Mouse (Mus musculus) cerebellum, adult 11-12 months (tissue): Measurements from ENCODE around the gene Stt3b.
A peak's percentile ranks its signal among the peaks of the same experiment; 100 is the strongest.

Experiments used
- DNase-seq: peaks from one replicate; pipeline ENCODE4 v3.0.0; 2022

The Stt3b gene

DNA sequence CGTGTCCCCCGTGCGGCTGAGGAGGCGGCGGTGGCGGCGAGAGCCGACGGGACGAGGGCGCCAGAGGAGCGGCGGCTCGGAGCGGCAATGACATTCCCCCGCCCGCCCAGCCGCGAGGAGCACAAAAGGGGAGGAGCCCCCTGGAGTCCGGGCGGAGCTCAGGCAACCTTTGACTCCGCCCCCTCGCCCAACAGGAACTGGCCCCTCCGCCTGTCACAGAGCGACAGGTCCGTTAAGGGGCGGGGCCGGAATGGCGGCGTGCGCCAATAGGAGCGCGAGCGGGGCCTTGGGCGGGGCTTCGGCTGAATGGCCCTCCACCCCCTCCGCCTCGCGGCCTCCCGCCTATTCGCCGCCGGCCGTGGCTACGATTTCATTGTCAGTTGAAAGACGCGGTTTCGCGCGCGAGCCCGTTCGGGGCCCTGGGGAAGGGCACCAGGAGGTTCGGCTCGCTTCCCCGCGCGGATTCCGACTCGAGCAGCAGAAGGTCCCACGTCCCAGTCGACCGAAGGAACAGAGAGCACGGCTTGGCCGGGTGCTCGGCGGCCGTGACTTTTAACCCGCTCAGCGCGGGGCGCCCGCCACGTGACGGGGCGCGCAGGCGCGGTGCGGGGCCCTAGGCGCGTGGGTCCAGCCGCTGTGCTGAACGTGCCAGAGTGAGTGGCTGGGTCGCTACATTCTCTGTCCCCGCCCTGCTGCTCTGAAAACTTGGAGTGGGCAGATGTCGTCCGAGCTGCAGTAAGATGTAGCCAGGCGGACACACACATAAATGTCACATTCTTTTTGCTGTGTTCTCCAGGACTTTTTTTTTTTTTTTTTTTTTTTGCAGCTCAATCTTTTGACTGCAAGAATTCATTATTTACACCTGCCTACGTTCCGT lies at the start of gene Stt3b:
Gene Stt3b (minus strand): TSS at position 76 of the 877 bp plus-strand sequence.
- peak; percentile 99 for DNase-seq

DNA sequence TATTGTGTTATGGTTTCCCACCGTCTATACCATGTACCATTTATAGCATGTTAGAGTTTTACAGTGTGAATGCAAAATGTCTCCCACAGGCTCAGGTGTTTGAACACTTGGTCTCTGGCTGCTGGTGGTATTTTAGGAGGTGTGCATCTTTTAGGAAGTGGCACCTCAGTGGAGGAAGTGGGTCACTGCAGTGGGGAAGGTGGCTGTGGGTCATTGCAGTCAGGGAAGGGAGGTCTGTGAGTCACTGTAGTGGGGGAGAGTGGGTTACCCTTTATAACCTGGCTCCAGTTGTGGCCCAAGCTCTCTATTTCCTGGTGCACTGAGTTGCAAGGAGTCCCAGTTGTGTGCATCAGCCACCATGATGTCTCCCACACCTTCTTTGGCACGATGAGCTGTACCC lies 48.2 kb upstream of the Stt3b start:
- DNase-seq, result no peak

DNA sequence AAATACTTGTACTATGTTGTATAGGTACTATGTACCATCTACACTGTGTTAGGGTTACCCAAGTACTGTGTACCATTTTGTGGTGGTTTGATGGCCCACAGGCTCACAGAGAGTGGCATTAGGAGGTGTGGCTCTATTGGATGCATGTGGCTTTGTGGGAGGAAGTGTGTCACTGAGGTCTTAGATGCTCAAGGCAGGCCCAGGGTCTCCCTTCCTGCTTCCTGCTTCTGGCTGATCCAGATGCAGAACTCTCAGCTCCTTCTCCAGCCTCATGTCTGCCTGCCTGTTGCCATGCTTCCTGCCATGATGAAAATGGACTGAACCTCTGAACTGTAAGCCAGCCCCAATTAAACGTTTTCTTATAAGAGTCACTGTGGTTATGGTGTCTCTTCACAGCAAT lies 47.8 kb upstream of the Stt3b start:
- no peak for DNase-seq

- no peak for DNase-seq
Measured at GRCm38 (mm10) chr9:115356731-115357458, 46.7 kb upstream of the Stt3b start.

- DNase-seq, result no peak
Measured at GRCm38 (mm10) chr9:115355972-115356371, 45.8 kb upstream of the Stt3b start.

DNA sequence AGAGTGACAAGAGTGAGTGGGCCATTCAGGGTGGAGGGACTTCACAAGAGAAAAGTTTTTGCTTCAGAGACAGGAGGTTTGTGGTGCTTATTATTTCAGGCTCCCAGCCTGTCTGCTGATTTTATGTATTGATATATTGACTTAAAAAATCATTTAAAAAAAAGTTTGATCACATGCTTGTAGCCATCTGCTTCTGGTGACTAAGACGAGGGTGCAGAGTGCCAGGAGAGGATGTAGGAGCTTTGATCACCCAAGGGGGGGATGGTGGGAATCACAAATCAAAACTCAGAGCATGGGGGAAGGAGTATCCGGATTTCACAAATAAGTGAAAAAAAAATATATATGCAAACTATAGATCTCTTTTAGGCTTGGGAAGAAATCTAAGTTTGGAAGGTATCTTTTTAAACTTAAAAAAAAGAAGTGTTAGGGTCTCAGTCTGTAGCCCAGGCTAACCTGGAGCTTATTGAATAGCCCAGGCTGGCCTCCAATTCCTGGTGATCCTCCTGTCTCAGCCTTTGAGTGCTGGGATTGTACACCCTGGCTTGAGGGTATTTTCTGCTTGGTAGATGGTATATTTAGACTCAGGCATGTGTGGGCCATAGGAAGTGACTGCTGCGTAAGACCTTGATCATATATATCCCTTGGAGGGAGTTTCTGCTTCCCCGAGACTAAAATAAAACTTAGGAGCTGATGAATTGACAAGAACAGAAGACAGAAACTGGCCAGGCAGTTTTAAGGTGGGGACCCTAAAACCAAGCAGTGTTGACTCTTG lies 39.7 kb upstream of the Stt3b start:
- no peak for DNase-seq

GRCm38 (mm10) chr9:115349106-115349505 lies 38.9 kb upstream of the Stt3b start:
- no peak for DNase-seq

DNA sequence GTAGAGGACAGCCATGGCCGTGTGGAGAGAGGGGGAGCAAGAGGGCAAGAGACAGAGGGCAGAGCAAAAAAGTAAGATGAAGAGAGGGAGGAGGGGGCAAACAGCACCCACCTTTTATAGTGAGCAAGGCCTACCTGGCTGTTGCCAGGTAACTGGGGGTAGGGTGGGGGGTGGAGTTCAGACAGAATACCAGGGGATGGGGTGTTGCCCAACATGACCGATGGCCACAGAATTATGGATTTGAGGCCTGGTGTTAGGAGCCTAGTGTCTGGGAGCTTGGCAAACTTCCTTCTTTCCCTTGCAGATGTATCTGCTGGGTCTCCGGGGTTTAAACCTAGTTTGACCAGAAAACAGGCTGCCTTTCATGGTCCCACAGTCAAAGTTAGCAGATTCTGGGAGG lies 34.7 kb upstream of the Stt3b start:
- no peak for DNase-seq

- no peak for DNase-seq
Measured at GRCm38 (mm10) chr9:115341576-115341975, 31.4 kb upstream of the Stt3b start.

DNA sequence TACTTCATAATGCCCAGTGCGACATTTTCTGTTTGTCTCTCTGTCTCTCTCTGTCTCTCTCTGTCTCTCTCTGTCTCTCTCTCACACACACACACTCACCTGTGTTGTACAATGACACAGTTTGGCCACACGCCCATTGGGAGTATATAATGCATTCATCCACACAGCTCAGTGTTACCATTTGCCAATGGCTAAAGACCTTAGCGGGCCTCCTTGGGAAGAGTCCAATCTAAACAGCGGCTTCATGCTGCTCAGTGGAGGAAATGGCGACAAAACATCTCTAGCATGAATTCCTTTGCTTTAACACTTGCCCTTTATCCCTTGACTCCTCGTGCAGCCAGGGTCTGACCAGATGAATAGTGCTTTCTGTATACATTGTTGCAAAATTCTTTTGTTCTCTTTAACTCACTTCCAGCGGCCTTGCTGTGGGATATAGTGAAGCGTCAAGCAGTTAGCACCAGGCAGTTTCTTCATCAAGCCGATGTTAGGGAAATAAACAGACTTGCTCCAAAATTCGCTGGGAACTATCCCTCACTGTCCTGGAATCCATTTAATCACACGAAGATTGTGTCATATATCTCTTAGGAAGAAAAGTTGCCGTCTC lies 30.1 kb upstream of the Stt3b start:
- DNase-seq, result no peak

DNA sequence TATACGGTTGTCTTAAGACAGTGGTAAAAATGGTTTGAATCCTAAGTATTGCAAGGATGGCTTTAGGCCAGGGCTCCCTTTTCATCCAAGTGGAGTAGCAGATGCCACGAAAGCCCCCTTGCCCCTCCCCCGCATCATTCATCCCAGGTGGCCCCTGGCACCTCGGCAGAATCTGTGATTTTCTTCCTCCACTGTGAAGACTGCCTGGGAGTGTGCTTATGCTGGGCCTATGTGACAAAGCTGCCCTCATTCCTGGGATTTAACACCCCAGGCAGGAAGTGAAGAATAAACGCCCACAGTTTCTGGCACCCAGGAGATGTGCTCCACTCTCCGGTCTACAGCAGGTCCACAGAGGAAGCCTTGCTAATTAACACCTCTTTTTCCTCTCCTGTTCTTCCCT lies 28.6 kb upstream of the Stt3b start:
- DNase-seq, result peak; percentile 7

DNA sequence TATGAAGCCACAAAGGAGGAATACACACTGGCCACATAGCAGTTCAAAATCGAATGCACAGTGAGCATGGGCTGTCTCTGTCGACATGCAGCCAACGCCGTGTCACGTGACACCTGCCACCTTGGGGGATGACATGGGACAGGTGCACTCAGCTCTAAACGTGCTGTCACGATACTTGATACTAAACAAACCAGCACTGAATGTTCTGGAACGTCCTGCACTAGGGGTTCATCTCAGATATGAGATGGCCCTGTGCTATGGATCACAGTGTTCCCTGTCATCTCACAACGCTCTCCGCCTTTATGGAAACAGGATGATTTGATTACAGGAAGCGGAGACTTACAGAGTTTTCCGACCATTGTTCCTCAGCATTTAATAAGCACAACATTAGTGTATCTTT lies 22.8 kb upstream of the Stt3b start:
- DNase-seq, result no peak

DNA sequence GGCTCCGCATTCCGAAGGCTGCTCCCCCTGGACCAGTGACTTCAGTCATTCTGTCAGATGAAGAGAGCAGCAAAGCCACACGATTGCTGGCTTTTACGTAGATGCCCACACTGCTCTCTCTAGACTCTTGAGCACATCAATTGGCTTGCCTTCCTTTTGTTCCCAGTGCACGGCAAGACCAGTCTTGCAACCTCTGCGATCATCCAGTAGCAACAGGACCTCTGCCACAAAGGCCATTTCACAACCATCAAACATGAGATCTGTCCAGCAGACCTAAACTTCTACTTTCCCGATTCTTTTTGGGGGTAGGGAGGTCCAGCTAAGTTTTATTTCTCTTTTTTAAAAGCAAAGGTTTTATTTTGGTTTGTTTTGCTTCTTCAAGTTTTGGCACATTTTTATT lies 22.1 kb upstream of the Stt3b start:
- no peak for DNase-seq

DNA sequence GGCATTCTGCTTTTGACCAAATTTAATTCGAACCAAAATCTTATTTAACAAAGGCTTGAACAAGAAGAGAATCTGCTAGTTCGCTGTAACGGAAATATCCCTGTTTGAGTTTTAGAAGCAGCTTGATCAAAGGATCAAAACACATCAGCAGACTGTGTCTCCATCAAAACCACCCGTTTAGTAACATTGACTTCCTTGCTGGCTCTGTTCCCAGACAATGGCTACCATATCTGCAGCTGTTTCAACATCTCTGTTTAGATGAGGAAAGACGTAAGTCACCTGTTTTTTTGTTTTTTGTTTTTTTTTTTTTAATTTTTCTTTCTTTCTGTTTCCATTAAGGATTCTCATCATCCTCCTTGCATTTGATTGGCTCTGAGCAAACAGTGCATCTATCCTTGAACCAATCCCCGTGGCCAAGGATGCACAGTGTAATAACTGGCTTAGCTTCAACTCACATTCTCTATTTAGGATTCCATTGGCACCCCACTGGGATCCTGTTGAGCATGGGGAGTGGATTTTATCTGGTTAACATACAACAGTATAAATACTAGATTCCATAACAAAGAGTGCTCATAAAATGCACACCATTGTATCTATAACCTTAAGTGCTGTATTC lies 20.7 kb upstream of the Stt3b start:
- DNase-seq, result no peak

GRCm38 (mm10) chr9:115326533-115326890 lies 16.3 kb upstream of the Stt3b start:
- DNase-seq, result no peak

DNA sequence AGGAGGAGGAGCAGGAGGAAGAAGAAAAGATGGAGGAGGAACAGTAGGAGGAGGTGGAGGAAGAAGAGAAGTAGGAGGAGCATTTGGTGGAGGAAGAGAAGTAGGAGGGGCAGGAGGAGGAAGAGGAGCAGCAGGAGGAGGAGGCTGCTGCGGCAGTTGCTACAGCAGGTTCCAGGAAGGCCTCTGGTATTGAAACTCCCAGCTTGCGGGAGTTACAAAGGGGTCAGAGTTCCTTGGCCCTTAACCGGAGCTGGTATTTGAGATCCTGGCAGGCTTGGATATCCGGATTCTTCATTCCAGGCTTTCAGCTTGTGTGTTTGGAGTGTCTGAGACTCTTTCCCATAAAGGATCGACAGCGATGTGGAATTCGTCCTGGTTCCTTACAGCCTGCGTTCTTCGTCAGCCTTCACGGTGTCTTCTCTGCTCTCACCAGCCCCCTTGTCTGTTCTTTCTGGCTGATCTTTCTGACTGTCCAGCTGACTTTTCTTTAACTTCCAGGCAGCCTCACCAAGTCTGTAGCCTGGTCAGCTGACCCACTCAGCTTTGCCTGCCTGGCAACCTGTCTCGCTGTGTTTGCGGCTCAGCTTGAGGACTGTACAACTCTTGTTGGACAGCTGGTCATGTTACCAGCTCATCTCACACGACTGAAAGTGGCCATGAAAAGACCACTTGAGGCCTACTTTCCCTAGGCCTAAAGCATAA lies 15.8 kb upstream of the Stt3b start:
- no peak for DNase-seq

DNA sequence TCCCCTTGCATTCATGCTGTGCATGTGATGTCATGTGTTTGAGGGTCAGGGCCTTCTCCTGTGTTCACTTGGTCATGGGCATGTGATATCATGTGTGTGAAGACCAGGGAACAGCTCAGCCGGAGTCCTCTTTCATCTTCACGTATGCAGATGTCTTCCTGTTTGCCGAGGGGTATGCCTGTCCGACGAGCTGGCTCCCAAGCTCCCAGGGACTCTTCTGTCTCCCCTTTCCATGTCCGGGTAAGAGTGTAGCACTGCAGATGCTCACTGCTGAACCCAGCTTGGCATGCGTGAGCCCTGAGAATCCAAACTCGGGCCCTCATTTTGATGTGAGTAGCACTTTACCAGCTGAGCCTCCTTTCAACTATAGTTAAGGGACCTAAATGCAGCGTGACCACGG lies 13.4 kb upstream of the Stt3b start:
- DNase-seq, result no peak

DNA sequence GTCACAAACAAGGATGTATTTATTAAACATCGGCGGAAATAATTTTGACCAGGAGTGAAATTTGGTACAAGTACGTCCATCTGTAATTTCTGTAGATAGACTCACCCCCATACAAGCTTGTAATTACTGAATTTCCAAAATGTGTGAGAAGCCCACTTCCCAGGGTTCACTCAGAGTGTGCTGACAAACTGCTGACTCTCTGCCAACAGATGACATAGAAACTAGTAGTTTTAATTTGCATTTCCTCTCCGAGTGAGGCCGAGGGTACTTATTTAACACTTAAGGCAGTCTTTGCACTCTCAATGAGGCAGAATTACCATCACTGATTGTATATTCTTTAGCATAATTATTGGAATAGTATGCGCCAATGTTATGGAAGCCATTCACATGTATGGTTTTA lies 12.2 kb upstream of the Stt3b start:
- DNase-seq, result no peak

- no peak for DNase-seq
Measured at GRCm38 (mm10) chr9:115321052-115321451, 10.8 kb upstream of the Stt3b start.

GRCm38 (mm10) chr9:115320156-115320555 lies 9.9 kb upstream of the Stt3b start:
- DNase-seq, result no peak

DNA sequence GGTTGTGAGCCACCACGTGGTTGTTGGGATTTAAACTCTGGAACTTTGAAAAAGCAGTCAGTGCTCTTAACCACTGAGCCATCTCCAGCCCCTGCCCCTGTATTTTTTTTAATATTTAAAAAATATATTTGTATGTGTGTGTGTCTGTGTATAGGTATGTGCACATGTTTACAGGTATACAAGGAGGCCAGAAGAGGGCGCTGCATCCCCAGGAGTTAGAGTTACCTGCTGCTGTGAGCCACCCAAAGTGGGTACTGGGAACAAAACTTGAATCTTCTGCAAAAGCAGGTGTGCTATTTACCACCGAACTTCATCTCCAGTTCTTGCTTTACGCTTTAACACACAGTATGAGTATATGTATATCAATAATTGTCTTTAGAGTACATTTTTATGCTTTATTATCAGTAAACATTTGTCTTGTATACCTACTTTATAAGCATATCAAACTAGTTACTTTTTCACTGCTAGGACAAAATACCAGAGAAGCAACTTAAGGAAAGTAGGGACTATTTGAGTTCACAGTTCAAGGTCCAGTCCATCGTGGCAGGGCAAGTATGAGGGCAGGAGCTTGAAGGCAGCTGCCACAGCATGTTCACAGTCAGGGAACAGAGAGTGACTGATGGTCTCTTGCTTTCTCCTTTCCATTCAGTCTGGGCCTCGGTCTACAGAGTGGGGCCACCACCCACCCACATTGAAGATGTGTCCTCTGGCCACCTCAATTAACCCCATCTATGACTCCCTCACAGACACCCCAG lies 8.6 kb upstream of the Stt3b start:
- DNase-seq, result no peak
